Mouse (Mus musculus) spleen, adult 2 months (tissue): ENCODE data around the gene Rassf2. TPM values are rescaled to one million over a fixed set of nuclear protein-coding genes. Genes with fewer than 3 reads are reported as not detected.

Experiments
- DNase-seq, 2 experiments: peaks; one replicate each; pipeline versions ENCODE4 v3.0.0 to v3.0.0-alpha.2; 2012 to 2021; ENCODE audit warnings: low spot score in 2 of 2, low read depth in 1 of 2
- H3K27ac ChIP-seq: fragments of 200-500 bp; 2 replicates; pipeline ENCODE4 v1.5.1; 2012; ENCODE audit warnings: low read length, inconsistent platforms; ENCODE audit not compliant: insufficient read depth
- H3K27me3 ChIP-seq: fragments of 200-500 bp; 2 replicates; pipeline ENCODE4 v1.6.1; 2012; ENCODE audit warnings: mild to moderate bottlenecking, moderate library complexity, low read length, inconsistent platforms; ENCODE audit not compliant: control insufficient read depth, insufficient read depth
- H3K36me3 ChIP-seq: fragments of 200-500 bp; 2 replicates; pipeline ENCODE4 v1.6.1; 2012; ENCODE audit warnings: mild to moderate bottlenecking, low read length, inconsistent platforms; ENCODE audit not compliant: control insufficient read depth, insufficient read depth
- H3K4me1 ChIP-seq: fragments of 200-500 bp; 2 replicates; pipeline ENCODE4 v1.6.1; 2011; ENCODE audit warnings: inconsistent platforms; ENCODE audit not compliant: control insufficient read depth, insufficient read depth, insufficient read length
- H3K4me3 ChIP-seq: fragments of 200-500 bp; 2 replicates; pipeline ENCODE4 v1.5.1; 2011; ENCODE audit warnings: mild to moderate bottlenecking, inconsistent platforms; ENCODE audit not compliant: insufficient read depth, insufficient read length; ENCODE audit errors: extremely low read depth
- CTCF ChIP-seq: fragments of 200-500 bp; IDR thresholded peaks from 2 replicates; pipeline ENCODE4 v1.5.1; 2011; ENCODE audit warnings: mild to moderate bottlenecking, inconsistent platforms; ENCODE audit not compliant: insufficient read depth, insufficient read length, insufficient replicate concordance; ENCODE audit errors: extremely low read depth
- POLR2A ChIP-seq: fragments of 200-500 bp; IDR thresholded peaks from 2 replicates; pipeline ENCODE4 v1.6.1; 2011; ENCODE audit warnings: low read depth, low read length, inconsistent platforms
- WGBS: fragments of 180-500 bp; shearing (Covaris S2); methylation state at CpG from one replicate; pipeline ENCODE4 v1.1.7; 2018; 5-methylcytosine and 5-hydroxymethylcytosine counted together
- polyA plus RNA-seq: library from polyadenylated mRNA; depleted of rRNA; stranded (reverse); fragments of >200 nt; gene quantifications from 2 replicates; pipeline ENCODE4 v1.2.3, GENCODE M21; 2012

The Rassf2 gene
- polyA plus RNA-seq, 1 experiment: 70.2 TPM

GRCm38 (mm10) chr2:131987950-131988349, 42.1 kb downstream of the Rassf2 start:
- H3K4me1 ChIP-seq: peaks cover 4% of the 10 kb centered on the region; the same call in 1 of the 2 replicates
- no peaks in the 10 kb centered on the region for H3K27me3 ChIP-seq
- DNase-seq: no peak
- no peak for TF ChIP-seq POLR2A
- TF ChIP-seq CTCF: no peak
- H3K4me3 ChIP-seq: no peak overlapping the region
- no peaks in the 10 kb centered on the region for H3K36me3 ChIP-seq
- 42% methylated on average over 3 of the region's 3 CpGs for WGBS
- no peak overlapping the region for H3K27ac ChIP-seq

GRCm38 (mm10) chr2:131982546-131983196, 47.4 kb downstream of the Rassf2 start:
- peak; percentile 55 to 60 for DNase-seq
- no peaks in the 10 kb centered on the region for H3K4me1 ChIP-seq
- WGBS: 7% methylated on average over 6 of the region's 6 CpGs
- TF ChIP-seq POLR2A: no peak
- TF ChIP-seq CTCF: peak; percentile 80; the same call in 1 of the 2 replicates
- H3K36me3 ChIP-seq: no peaks in the 10 kb centered on the region
- H3K27me3 ChIP-seq: no peaks in the 10 kb centered on the region
- H3K27ac ChIP-seq: no peak overlapping the region
- H3K4me3 ChIP-seq: no peak overlapping the region

- Histone ChIP-seq H3K27me3 (no peaks in the 10 kb centered on the region), H3K4me3 (no peak overlapping the region), H3K4me1 (no peaks in the 10 kb centered on the region), H3K36me3 (no peaks in the 10 kb centered on the region), H3K27ac (no peak overlapping the region)
- DNase-seq: peak in 1 of 2 experiments; percentile 2
- WGBS: 30% methylated on average over 9 of the region's 9 CpGs
- TF ChIP-seq POLR2A: no peak
- no peak for TF ChIP-seq CTCF
Measured at GRCm38 (mm10) chr2:131980866-131981265, 49.2 kb downstream of the Rassf2 start.

GRCm38 (mm10) chr2:131976663-131977062, 53.4 kb downstream of the Rassf2 start:
- Histone ChIP-seq H3K27ac (no peak overlapping the region), H3K4me3 (no peak overlapping the region), H3K4me1 (no peaks in the 10 kb centered on the region), H3K27me3 (no peaks in the 10 kb centered on the region), H3K36me3 (no peaks in the 10 kb centered on the region)
- 55% methylated on average over 3 of the region's 3 CpGs for WGBS
- TF ChIP-seq POLR2A: no peak
- TF ChIP-seq CTCF: no peak
- peak in 1 of 2 experiments; percentile 2 for DNase-seq

GRCm38 (mm10) chr2:131971098-131971497, 59.0 kb downstream of the Rassf2 start:
- WGBS: 78% methylated on average over 4 of the region's 4 CpGs
- no peak for TF ChIP-seq POLR2A
- TF ChIP-seq CTCF: no peak
- Histone ChIP-seq H3K4me3 (no peak overlapping the region), H3K4me1 (no peaks in the 10 kb centered on the region), H3K27ac (no peak overlapping the region), H3K36me3 (no peaks in the 10 kb centered on the region), H3K27me3 (no peaks in the 10 kb centered on the region)
- DNase-seq: no peak

GRCm38 (mm10) chr2:131970597-131970996, 59.5 kb downstream of the Rassf2 start:
- H3K27ac ChIP-seq: no peak overlapping the region
- 70% methylated on average over 2 of the region's 2 CpGs for WGBS
- H3K36me3 ChIP-seq: no peaks in the 10 kb centered on the region
- H3K4me1 ChIP-seq: no peaks in the 10 kb centered on the region
- TF ChIP-seq POLR2A: no peak
- no peak for TF ChIP-seq CTCF
- no peak overlapping the region for H3K4me3 ChIP-seq
- no peak for DNase-seq
- no peaks in the 10 kb centered on the region for H3K27me3 ChIP-seq

- H3K4me1 ChIP-seq: no peaks in the 10 kb centered on the region
- no peak overlapping the region for H3K4me3 ChIP-seq
- WGBS: 66% methylated on average over 2 of the region's 2 CpGs
- no peak for TF ChIP-seq CTCF
- TF ChIP-seq POLR2A: no peak
- H3K27ac ChIP-seq: no peak overlapping the region
- no peaks in the 10 kb centered on the region for H3K27me3 ChIP-seq
- no peaks in the 10 kb centered on the region for H3K36me3 ChIP-seq
- DNase-seq: no peak
Measured at GRCm38 (mm10) chr2:131961671-131962070, 68.4 kb downstream of the Rassf2 start.
